In genomic region chr9:44107110-44107509, GRCm38 (mm10) we compare ENCODE assay signal across 8 mouse cellular contexts. TPM values are rescaled to one million over a fixed set of nuclear protein-coding genes. Genes with fewer than 3 reads are reported as not detected.
DNase-seq lines count a peak whose midpoint lies in the region; ATAC-seq lines count a peak whose summit lies in the region.

C1qtnf5 (plus strand) TSS chr9:44107245.

- H3K4me1 ChIP-seq in forebrain, embryonic 11.5 days (replicated peaks; ENCODE audit: control insufficient read depth, insufficient read depth, low read length) = peaks cover 25% of the 10 kb centered on the region
- H3K4me1 ChIP-seq in heart, embryonic 13.5 days = peaks cover 60% of the 10 kb centered on the region
- H3K4me1 ChIP-seq in kidney, embryonic 15.5 days = peaks cover 65% of the 10 kb centered on the region
- peaks cover 52% of the 10 kb centered on the region for H3K4me1 ChIP-seq in limb, embryonic 15.5 days
- peaks cover 36% of the 10 kb centered on the region for H3K4me1 ChIP-seq in neural tube, embryonic 14.5 days (ENCODE audit: control insufficient read depth, insufficient read depth, low read length)

- peak within 1 kb of the TSS; percentile 0 for H3K9ac ChIP-seq in forebrain, embryonic 11.5 days (ENCODE audit: low read length)
- H3K9ac ChIP-seq in heart, embryonic 13.5 days = peak within 1 kb of the TSS; percentile 66
- peak within 1 kb of the TSS; percentile 22; the same call in 1 of the 2 replicates for H3K9ac ChIP-seq in kidney, embryonic 15.5 days
- H3K9ac ChIP-seq in limb, embryonic 15.5 days = no peak within 1 kb of the TSS
- H3K9ac ChIP-seq in neural tube, embryonic 14.5 days (replicated peaks; ENCODE audit: low read depth, low read length) = 0 out of 2 replicates have a peak within 1 kb of the TSS, but pooled peaks have one; percentile 7

- DNase-seq in adrenal gland, postnatal 36 days = peak; percentile 82 to 83
- no peak for DNase-seq in forebrain, embryonic 11.5 days (ENCODE audit: low spot score)

- ATAC-seq in forebrain, embryonic 11.5 days (replicated peaks; ENCODE audit: low FRiP score) = no peak
- peak; percentile 21; the same call in 1 of the 2 replicates for ATAC-seq in heart, embryonic 13.5 days (ENCODE audit: extremely low read depth, insufficient number of reproducible peaks, low FRiP score, low TSS enrichment)
- ATAC-seq in kidney, embryonic 15.5 days (replicated peaks; ENCODE audit: low FRiP score) = peak; percentile 55
- ATAC-seq in limb, embryonic 15.5 days (ENCODE audit: insufficient number of reproducible peaks, low FRiP score, low TSS enrichment, low read depth) = peak; percentile 85
- peak; percentile 74 for ATAC-seq in neural tube, embryonic 14.5 days (ENCODE audit: low read depth)
- ATAC-seq in activated CD4-positive, CD25-positive, alpha-beta regulatory T cell, adult 4 months = no peak
- ATAC-seq in megakaryocyte-erythroid progenitor cell, adult 5-6 weeks (replicated peaks; ENCODE audit: low FRiP score, low TSS enrichment, poor library complexity, severe bottlenecking) = no peak

- H3K36me3 ChIP-seq in forebrain, embryonic 11.5 days (ENCODE audit: control insufficient read depth, insufficient read depth, low read length) = no peaks in the 10 kb centered on the region; the same call in 1 of the 2 replicates
- peaks cover 31% of the 10 kb centered on the region for H3K36me3 ChIP-seq in heart, embryonic 13.5 days
- H3K36me3 ChIP-seq in kidney, embryonic 15.5 days = peaks cover 36% of the 10 kb centered on the region
- peaks cover 31% of the 10 kb centered on the region; the same call in 1 of the 2 replicates for H3K36me3 ChIP-seq in limb, embryonic 15.5 days
- H3K36me3 ChIP-seq in neural tube, embryonic 14.5 days (ENCODE audit: control insufficient read depth, insufficient read depth, low read length) = no peaks in the 10 kb centered on the region; the same call in 1 of the 2 replicates

- WGBS in forebrain, embryonic 11.5 days = 31% methylated on average over 8 of the region's 8 CpGs
- 30% methylated on average over 8 of the region's 8 CpGs for WGBS in heart, embryonic 13.5 days
- 20% methylated on average over 8 of the region's 8 CpGs for WGBS in kidney, embryonic 15.5 days
- 20% methylated on average over 8 of the region's 8 CpGs for WGBS in limb, embryonic 15.5 days
- WGBS in neural tube, embryonic 14.5 days = 40% methylated on average over 8 of the region's 8 CpGs

- H3K9me3 ChIP-seq in forebrain, embryonic 11.5 days (ENCODE audit: control insufficient read depth, low read length) = no peaks in the 10 kb centered on the region
- no peaks in the 10 kb centered on the region for H3K9me3 ChIP-seq in heart, embryonic 13.5 days
- H3K9me3 ChIP-seq in kidney, embryonic 15.5 days (replicated peaks) = no peaks in the 10 kb centered on the region
- H3K9me3 ChIP-seq in limb, embryonic 15.5 days = no peaks in the 10 kb centered on the region
- H3K9me3 ChIP-seq in neural tube, embryonic 14.5 days (ENCODE audit: control insufficient read depth, low read length) = no peaks in the 10 kb centered on the region

- H3K27ac ChIP-seq in forebrain, embryonic 11.5 days (ENCODE audit: low read depth, low read length) = no peak within 1 kb of the TSS
- peak within 1 kb of the TSS; percentile 81 for H3K27ac ChIP-seq in heart, embryonic 13.5 days (replicated peaks)
- H3K27ac ChIP-seq in kidney, embryonic 15.5 days = peak within 1 kb of the TSS; percentile 86
- H3K27ac ChIP-seq in limb, embryonic 15.5 days = peak within 1 kb of the TSS; percentile 88
- H3K27ac ChIP-seq in neural tube, embryonic 14.5 days (ENCODE audit: low read depth, low read length) = peak within 1 kb of the TSS; percentile 55

- H3K27me3 ChIP-seq in forebrain, embryonic 11.5 days (ENCODE audit: control insufficient read depth, insufficient read depth, low read length) = no peaks in the 10 kb centered on the region
- H3K27me3 ChIP-seq in heart, embryonic 13.5 days (replicated peaks) = no peaks in the 10 kb centered on the region
- no peaks in the 10 kb centered on the region for H3K27me3 ChIP-seq in kidney, embryonic 15.5 days
- H3K27me3 ChIP-seq in limb, embryonic 15.5 days = no peaks in the 10 kb centered on the region
- no peaks in the 10 kb centered on the region for H3K27me3 ChIP-seq in neural tube, embryonic 14.5 days (ENCODE audit: control insufficient read depth, insufficient read depth, low read length)

- no peak within 1 kb of the TSS for H3K4me3 ChIP-seq in forebrain, embryonic 11.5 days (ENCODE audit: low read depth, low read length)
- H3K4me3 ChIP-seq in heart, embryonic 13.5 days = peak within 1 kb of the TSS; percentile 8
- peak within 1 kb of the TSS; percentile 23 for H3K4me3 ChIP-seq in kidney, embryonic 15.5 days (replicated peaks)
- H3K4me3 ChIP-seq in limb, embryonic 15.5 days = peak within 1 kb of the TSS; percentile 19
- no peak within 1 kb of the TSS; the same call in 1 of the 2 replicates for H3K4me3 ChIP-seq in neural tube, embryonic 14.5 days (ENCODE audit: low read depth, low read length)

- peak within 1 kb of the TSS; percentile 18; the same call in 1 of the 2 replicates for H3K4me2 ChIP-seq in forebrain, embryonic 11.5 days (ENCODE audit: low read depth, low read length, severe bottlenecking)
- peak within 1 kb of the TSS; percentile 46 for H3K4me2 ChIP-seq in heart, embryonic 13.5 days
- peak within 1 kb of the TSS; percentile 55 for H3K4me2 ChIP-seq in kidney, embryonic 15.5 days
- peak within 1 kb of the TSS; percentile 36 for H3K4me2 ChIP-seq in limb, embryonic 15.5 days
- H3K4me2 ChIP-seq in neural tube, embryonic 14.5 days (ENCODE audit: low read depth, low read length) = peak within 1 kb of the TSS; percentile 31

RNA-seq across cellular contexts. Expression of gene C1qtnf5, which starts in this region (rescaled TPM):
- 10 to 100 TPM; 13.0 to 20.4 TPM for total RNA-seq in adrenal gland, postnatal 36 days (2021)
- 0.47 and 0.79 TPM in 2 replicates for polyA plus RNA-seq in forebrain, embryonic 11.5 days (2014; fragmentation: Nextera tagmentation; extraction: Ambion mirVana)
- polyA plus RNA-seq in heart, embryonic 13.5 days (2015; fragmentation: Nextera tagmentation; extraction: Ambion mirVana) = 1.1 and 2.1 TPM in 2 replicates
- polyA plus RNA-seq in kidney, embryonic 15.5 days (2015; fragmentation: Nextera tagmentation; extraction: Ambion mirVana) = 4.5 and 5.2 TPM in 2 replicates
- 8.5 and 9.4 TPM in 2 replicates for polyA plus RNA-seq in limb, embryonic 15.5 days (2015; fragmentation: Nextera tagmentation; extraction: Ambion mirVana)
- polyA plus RNA-seq in neural tube, embryonic 14.5 days (2014; fragmentation: Nextera tagmentation; extraction: Ambion mirVana) = 6.7 and 8.0 TPM in 2 replicates
- polyA plus RNA-seq in activated CD4-positive, CD25-positive, alpha-beta regulatory T cell, adult 4 months (2017; shearing (Covaris generic)) = not detected
- not detected in 2 replicates for total RNA-seq in megakaryocyte-erythroid progenitor cell, adult 5-6 weeks (2014; fragmentation: Nextera tagmentation)
- not detected in 2 replicates for total RNA-seq in megakaryocyte-erythroid progenitor cell, adult 5-6 weeks (2017)

Comparison
In these comparisons a context has a peak if more than half of its experiments do, and no peak if none do; other contexts are left out.
1. RNA of gene C1qtnf5 (total RNA-seq): 13.0 to 20.4 TPM in adrenal gland, postnatal 36 days; not detected in megakaryocyte-erythroid progenitor cell, adult 5-6 weeks; every median in the first group is over 10 times any median in the second.
2. ATAC-seq: peak in heart, embryonic 13.5 days (single experiment), kidney, embryonic 15.5 days (single experiment), limb, embryonic 15.5 days (single experiment) and neural tube, embryonic 14.5 days (single experiment); none in forebrain, embryonic 11.5 days (single experiment), activated CD4-positive, CD25-positive, alpha-beta regulatory T cell, adult 4 months (single experiment) and megakaryocyte-erythroid progenitor cell, adult 5-6 weeks (single experiment).
3. H3K4me3 ChIP-seq: peak in heart, embryonic 13.5 days (single experiment), kidney, embryonic 15.5 days (single experiment) and limb, embryonic 15.5 days (single experiment); none in forebrain, embryonic 11.5 days (single experiment) and neural tube, embryonic 14.5 days (single experiment).
4. Peak in every context shown above with its lines, with median percentiles within 50 percentile points of each other: H3K4me2 ChIP-seq.